ENCODE assay signal across 16 mouse cellular contexts in the genomic region with DNA sequence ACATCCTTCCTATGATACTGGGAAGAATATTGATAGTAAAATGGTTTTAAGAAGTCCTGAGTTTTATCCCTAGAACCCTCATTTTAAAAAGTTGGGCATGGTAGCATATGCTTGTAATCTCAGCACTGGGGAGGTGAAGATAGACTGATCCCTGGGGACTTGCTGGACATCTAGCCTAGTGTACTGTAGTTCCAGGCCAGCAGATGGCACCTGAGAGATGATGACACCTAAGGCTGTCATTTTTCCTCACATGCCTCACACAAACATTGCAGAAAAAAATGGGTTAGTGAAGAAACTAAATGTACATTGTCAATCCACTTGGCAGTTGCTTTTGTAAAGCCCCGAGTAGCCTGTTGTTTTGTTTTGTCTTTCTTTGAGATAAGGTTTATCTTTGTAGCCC.
DNase-seq lines count a peak whose midpoint lies in the region; ATAC-seq and TF ChIP-seq lines count a peak whose summit lies in the region.
"Had no signal": no experiment of that assay in that cellular context is flagged by ENCODE, and none has a peak within 500 bp of the region (broad histone marks: within the 10 kb centered on the region; RNA-seq: fewer than 3 reads in every experiment).

No protein-coding gene starts in this region.

- H3K27me3 ChIP-seq in intestine, postnatal 0 days (replicated peaks; ENCODE audit: control insufficient read depth, insufficient read depth, low read length), result no peaks in the 10 kb centered on the region
- H3K27me3 ChIP-seq in intestine, embryonic 15.5 days (replicated peaks), result no peaks in the 10 kb centered on the region
- H3K27me3 ChIP-seq in liver, embryonic 14.5 days (ENCODE audit: control insufficient read depth, insufficient read depth, low read length), result no peaks in the 10 kb centered on the region
- no peaks in the 10 kb centered on the region for H3K27me3 ChIP-seq in liver, embryonic 12.5 days (replicated peaks)
- H3K27me3 ChIP-seq: heart, embryonic 13.5 days; liver, embryonic 13.5 days; midbrain, embryonic 15.5 days had no signal

- DNase-seq in liver, embryonic 14.5 days (ENCODE audit: low read depth in 3 of 3, low spot score in 3 of 3), result no peak
- peak; percentile 14 for DNase-seq in NIH3T3 (ENCODE audit: low read depth)
- no peak for DNase-seq in ovary, postnatal 10 days (ENCODE audit: low spot score)
- no peak for DNase-seq in gastrocnemius, adult 8-10 months (ENCODE audit: low spot score in 2 of 2)
- DNase-seq: gastrocnemius, postnatal 36 days; liver, embryonic 13.5 days; right cerebral cortex, adult 18-20 months; thymus, adult 2 months had no signal

- H3K27ac ChIP-seq in intestine, postnatal 0 days (ENCODE audit: low read depth, low read length), result no peak overlapping the region
- H3K27ac ChIP-seq in intestine, embryonic 15.5 days, result no peak overlapping the region
- no peak overlapping the region for H3K27ac ChIP-seq in liver, embryonic 14.5 days
- no peak overlapping the region for H3K27ac ChIP-seq in liver, embryonic 12.5 days
- H3K27ac ChIP-seq: heart, embryonic 13.5 days; limb, embryonic 10.5 days; liver, embryonic 13.5 days; midbrain, embryonic 15.5 days had no signal

- peaks cover 5% of the 10 kb centered on the region; the same call in 1 of the 2 replicates for H3K36me3 ChIP-seq in intestine, postnatal 0 days (ENCODE audit: control insufficient read depth, insufficient read depth)
- no peaks in the 10 kb centered on the region for H3K36me3 ChIP-seq in intestine, embryonic 15.5 days
- H3K36me3 ChIP-seq in liver, embryonic 14.5 days (replicated peaks; ENCODE audit: control insufficient read depth, insufficient read depth, low read depth), result no peaks in the 10 kb centered on the region; the same call in 1 of the 2 replicates
- peaks cover 32% of the 10 kb centered on the region; the same call in 1 of the 2 replicates for H3K36me3 ChIP-seq in liver, embryonic 12.5 days
- H3K36me3 ChIP-seq: midbrain, embryonic 15.5 days had no signal

- H3K4me1 ChIP-seq in intestine, postnatal 0 days (replicated peaks; ENCODE audit: control insufficient read depth, insufficient read depth, low read length), result 0 out of 2 replicates have a peak, but pooled peaks cover 6% of the 10 kb centered on the region
- 0 out of 2 replicates have a peak, but pooled peaks cover 5% of the 10 kb centered on the region for H3K4me1 ChIP-seq in intestine, embryonic 15.5 days (replicated peaks)
- no peaks in the 10 kb centered on the region for H3K4me1 ChIP-seq in liver, embryonic 14.5 days (replicated peaks; ENCODE audit: control insufficient read depth in 2 of 2, insufficient read depth in 2 of 2, low read length in 1 of 2)
- H3K4me1 ChIP-seq in liver, embryonic 12.5 days, result no peaks in the 10 kb centered on the region
- H3K4me1 ChIP-seq: liver, embryonic 13.5 days had no signal

- TF ChIP-seq EP300 in liver, embryonic 14.5 days (IDR thresholded peaks at IDR 0.05; ENCODE audit: low read depth), result 0 out of 2 replicates have a peak, but pooled peaks have one; percentile 12

- H3K9ac ChIP-seq in intestine, postnatal 0 days (ENCODE audit: low read depth, low read length), result no peak overlapping the region
- H3K9ac ChIP-seq in intestine, embryonic 15.5 days, result no peak overlapping the region
- H3K9ac ChIP-seq in liver, embryonic 14.5 days (replicated peaks), result no peak overlapping the region
- no peak overlapping the region for H3K9ac ChIP-seq in liver, embryonic 12.5 days
- H3K9ac ChIP-seq: heart, embryonic 13.5 days; liver, embryonic 13.5 days; midbrain, embryonic 15.5 days had no signal

- H3K9me3 ChIP-seq in intestine, postnatal 0 days (ENCODE audit: control insufficient read depth), result no peaks in the 10 kb centered on the region
- no peaks in the 10 kb centered on the region for H3K9me3 ChIP-seq in intestine, embryonic 15.5 days
- no peaks in the 10 kb centered on the region for H3K9me3 ChIP-seq in liver, embryonic 14.5 days (ENCODE audit: control insufficient read depth, low read length)
- no peaks in the 10 kb centered on the region for H3K9me3 ChIP-seq in liver, embryonic 12.5 days (replicated peaks)
- H3K9me3 ChIP-seq: heart, embryonic 13.5 days; limb, embryonic 10.5 days; liver, embryonic 13.5 days; midbrain, embryonic 15.5 days had no signal

- no peak overlapping the region for H3K4me3 ChIP-seq in intestine, postnatal 0 days (ENCODE audit: low read depth, low read length)
- H3K4me3 ChIP-seq in intestine, embryonic 15.5 days (replicated peaks), result no peak overlapping the region
- no peak overlapping the region for H3K4me3 ChIP-seq in liver, embryonic 14.5 days (ENCODE audit: insufficient read depth in 1 of 2, low read depth in 2 of 2, low read length in 2 of 2)
- no peak overlapping the region for H3K4me3 ChIP-seq in liver, embryonic 12.5 days
- H3K4me3 ChIP-seq: heart, embryonic 13.5 days; limb, embryonic 10.5 days; liver, embryonic 13.5 days; midbrain, embryonic 15.5 days had no signal

- TF ChIP-seq CTCF in intestine, postnatal 0 days (IDR thresholded peaks at IDR 0.05; ENCODE audit: low read depth), result peak; percentile 63
- TF ChIP-seq CTCF in liver, embryonic 14.5 days (IDR thresholded peaks at IDR 0.05; ENCODE audit: low read depth), result peak; percentile 31; the same call in 1 of the 2 replicates

- WGBS in intestine, postnatal 0 days, result 77% methylated on average over 1 of the region's 1 CpGs
- WGBS in intestine, embryonic 15.5 days, result 72% methylated on average over 1 of the region's 1 CpGs
- WGBS in liver, embryonic 14.5 days (ENCODE audit: insufficient replicate concordance), result 9% methylated on average over 1 of the region's 1 CpGs
- 24% methylated on average over 1 of the region's 1 CpGs for whole genome bisulfite sequencing in liver, embryonic 12.5 days (ENCODE audit: insufficient replicate concordance)

- no peak for ATAC-seq in intestine, postnatal 0 days
- ATAC-seq in intestine, embryonic 15.5 days, result no peak
- no peak for ATAC-seq in liver, embryonic 14.5 days (ENCODE audit: insufficient read depth)
- ATAC-seq in liver, embryonic 12.5 days, result no peak
- ATAC-seq: forebrain, embryonic 14.5 days; lung, postnatal 0 days; midbrain, embryonic 15.5 days had no signal

- H3K4me2 ChIP-seq in intestine, postnatal 0 days (replicated peaks; ENCODE audit: low read depth), result no peak overlapping the region
- no peak overlapping the region for H3K4me2 ChIP-seq in intestine, embryonic 15.5 days (replicated peaks)
- no peak overlapping the region for H3K4me2 ChIP-seq in liver, embryonic 14.5 days (ENCODE audit: low read depth)
- H3K4me2 ChIP-seq in liver, embryonic 12.5 days, result no peak overlapping the region
- H3K4me2 ChIP-seq: heart, embryonic 13.5 days; liver, embryonic 13.5 days; midbrain, embryonic 15.5 days had no signal
